Mouse (Mus musculus): ENCODE measurements at regions not wholly inside any gene's neighbourhood (a gene's known extent, or its start where the extent isn't known, plus 50 kb on each side); places are given as distances from the start of the nearest gene placed in this dataset.

- no peak for DNase-seq (ENCODE audit: low read depth, low spot score)
- no peak overlapping the region for H3K9ac ChIP-seq (ENCODE audit: control insufficient read depth, low read depth, low read length, poor library complexity, severe bottlenecking)
- no peaks in the 10 kb centered on the region for H3K4me1 ChIP-seq (ENCODE audit: control insufficient read depth in 1 of 2, insufficient read depth in 2 of 2, low read length in 2 of 2)
- no peaks in the 10 kb centered on the region for H3K27me3 ChIP-seq (ENCODE audit: control insufficient read depth in 1 of 2, insufficient read depth in 2 of 2, low read length in 2 of 2)
- H3K4me3 ChIP-seq (ENCODE audit: control insufficient read depth in 1 of 2, insufficient read depth in 1 of 2, low read depth in 2 of 2, low read length in 2 of 2): no peak overlapping the region
- H3K36me3 ChIP-seq (ENCODE audit: control insufficient read depth in 1 of 2, insufficient read depth in 2 of 2, low read length in 2 of 2): no peaks in the 10 kb centered on the region
- no peaks in the 10 kb centered on the region for H3K79me2 ChIP-seq (ENCODE audit: control insufficient read depth, insufficient read depth, low read length, poor library complexity)
- TF ChIP-seq UBTF (IDR thresholded peaks at IDR 0.05; ENCODE audit: borderline replicate concordance, insufficient read depth, low read depth, low read length) (no peak), MEF2A (IDR thresholded peaks at IDR 0.05; ENCODE audit: extremely low read depth, insufficient replicate concordance, low read depth, low read length, poor library complexity, severe bottlenecking) (no peak), CTCF (IDR thresholded peaks at IDR 0.05 in 2 of 3, conservative IDR thresholded peaks at IDR 0.05 in 1 of 3; ENCODE audit: control insufficient read depth in 1 of 3, insufficient read depth in 1 of 3, low read depth in 2 of 3, low read length in 3 of 3, poor library complexity in 1 of 3, severe bottlenecking in 1 of 3) (no peak), ZMIZ1 (IDR thresholded peaks at IDR 0.05; ENCODE audit: low read depth, low read length) (no peak), TAL1 (IDR thresholded peaks at IDR 0.05; ENCODE audit: low read length) (no peak), RCOR1 (IDR thresholded peaks at IDR 0.05; ENCODE audit: low read depth, low read length) (no peak), USF1 (IDR thresholded peaks at IDR 0.05; ENCODE audit: low read depth, low read length) (no peak), TBP (IDR thresholded peaks at IDR 0.05; ENCODE audit: low read depth, low read length) (no peak), KAT2A (conservative IDR thresholded peaks at IDR 0.05; ENCODE audit: low read depth, low read length) (no peak), NRF1 (IDR thresholded peaks at IDR 0.05; ENCODE audit: insufficient read depth, low read depth, low read length, poor library complexity, severe bottlenecking) (no peak), CHD2 (IDR thresholded peaks at IDR 0.05; ENCODE audit: low read length) (no peak), SMC3 (IDR thresholded peaks at IDR 0.05; ENCODE audit: low read depth, low read length) (no peak), ZC3H11A (IDR thresholded peaks at IDR 0.05; ENCODE audit: low read depth, low read length) (no peak), TCF12 (IDR thresholded peaks at IDR 0.05; ENCODE audit: low read depth, low read length) (no peak), SIN3A (IDR thresholded peaks at IDR 0.05; ENCODE audit: low read length) (no peak), ZKSCAN1 (IDR thresholded peaks at IDR 0.05; ENCODE audit: low read depth, low read length) (no peak)
- H3K9me3 ChIP-seq (replicated peaks; ENCODE audit: insufficient read depth, low read length): no peaks in the 10 kb centered on the region
- H3K27ac ChIP-seq (ENCODE audit: control insufficient read depth, low read depth, low read length): no peak overlapping the region
Measured at GRCm38 (mm10) chr2:80717979-80718378, 100.9 kb downstream of the Nup35 start.

GRCm38 (mm10) chr2:80724085-80724484 is 107.0 kb downstream of the Nup35 start:
- H3K4me3 ChIP-seq (ENCODE audit: control insufficient read depth in 1 of 2, insufficient read depth in 1 of 2, low read depth in 2 of 2, low read length in 2 of 2): no peak overlapping the region
- H3K79me2 ChIP-seq (ENCODE audit: control insufficient read depth, insufficient read depth, low read length, poor library complexity): no peaks in the 10 kb centered on the region
- no peak overlapping the region for H3K27ac ChIP-seq (ENCODE audit: control insufficient read depth, low read depth, low read length)
- DNase-seq (ENCODE audit: low read depth, low spot score): no peak
- no peaks in the 10 kb centered on the region for H3K36me3 ChIP-seq (ENCODE audit: control insufficient read depth in 1 of 2, insufficient read depth in 2 of 2, low read length in 2 of 2)
- no peaks in the 10 kb centered on the region for H3K4me1 ChIP-seq (ENCODE audit: control insufficient read depth in 1 of 2, insufficient read depth in 2 of 2, low read length in 2 of 2)
- no peak for TF ChIP-seq BHLHE40 (IDR thresholded peaks at IDR 0.05; ENCODE audit: borderline replicate concordance, low read depth, low read length)
- no peak overlapping the region for H3K9ac ChIP-seq (ENCODE audit: control insufficient read depth, low read depth, low read length, poor library complexity, severe bottlenecking)
- H3K9me3 ChIP-seq (replicated peaks; ENCODE audit: insufficient read depth, low read length): no peaks in the 10 kb centered on the region
- no peaks in the 10 kb centered on the region for H3K27me3 ChIP-seq (ENCODE audit: control insufficient read depth in 1 of 2, insufficient read depth in 2 of 2, low read length in 2 of 2)
